Mouse (Mus musculus) forebrain, embryonic 10.5 days (tissue): Measurements from ENCODE around the gene Spred1. TPM values are rescaled to one million over a fixed set of nuclear protein-coding genes. Genes with fewer than 3 reads are reported as not detected.

Experiments
- DNase-seq: peaks from one replicate; pipeline ENCODE4 v3.0.0-alpha.2; 2017; ENCODE audit warnings: low spot score; ENCODE audit errors: extremely low spot score
- H3K27ac ChIP-seq: fragments of 300-500 bp; sonication (generic); 2 replicates; pipeline ENCODE4 v1.5.1; 2016; ENCODE audit warnings: mild to moderate bottlenecking
- H3K27me3 ChIP-seq: fragments of 300-500 bp; sonication (generic); 2 replicates; pipeline ENCODE4 v1.6.1; 2016; ENCODE audit warnings: mild to moderate bottlenecking; ENCODE audit not compliant: poor library complexity, severe bottlenecking
- H3K36me3 ChIP-seq: fragments of 300-500 bp; sonication (generic); replicated peaks from 2 replicates; pipeline ENCODE4 v1.6.1; 2016; ENCODE audit warnings: mild to moderate bottlenecking, moderate library complexity
- H3K4me1 ChIP-seq: fragments of 300-500 bp; sonication (generic); 2 replicates; pipeline ENCODE4 v1.6.1; 2016
- H3K4me3 ChIP-seq: fragments of 300-500 bp; sonication (generic); 2 replicates; pipeline ENCODE4 v1.5.1; 2016; ENCODE audit warnings: mild to moderate bottlenecking, moderate library complexity
- H3K9me3 ChIP-seq: fragments of 300-500 bp; sonication (generic); 2 replicates; pipeline ENCODE4 v1.6.1; 2016; ENCODE audit warnings: mild to moderate bottlenecking, moderate library complexity
- WGBS: fragments of 180-500 bp; shearing (Covaris S2); methylation state at CpG from one replicate; pipeline ENCODE4 v1.1.7; 2016; 5-methylcytosine and 5-hydroxymethylcytosine counted together
- polyA plus RNA-seq: library from polyadenylated mRNA; unstranded; fragments of >200 nt; fragmentation: Nextera tagmentation; extraction: Ambion mirVana; gene quantifications from 2 replicates; pipeline ENCODE4 v1.2.1, GENCODE M21; 2016

Spred1 gene
- polyA plus RNA-seq, 1 experiment from 2014 or later = 7.4 TPM

DNA sequence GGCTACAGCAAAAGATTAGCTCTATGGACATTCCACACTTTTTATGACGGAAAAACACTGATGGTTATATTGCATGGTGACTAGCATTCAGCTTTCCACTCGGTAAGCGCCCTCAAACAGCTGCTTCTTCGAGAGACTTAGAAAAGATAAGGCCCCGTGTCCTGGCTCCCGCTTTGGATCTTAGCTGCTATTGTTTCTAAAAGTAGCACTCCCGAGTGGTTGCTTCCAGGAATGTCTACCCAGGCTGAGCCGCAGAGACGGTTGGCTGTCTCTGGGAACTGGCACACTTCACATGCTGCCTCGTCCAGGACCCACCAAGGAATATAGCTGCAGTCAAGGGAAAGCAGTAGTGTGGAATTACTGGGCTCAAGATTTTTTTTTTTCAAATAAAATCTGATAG lies 21.9 kb upstream of the Spred1 start:
- Histone ChIP-seq H3K36me3 (no peaks in the 10 kb centered on the region), H3K4me3 (no peak overlapping the region), H3K27me3 (peaks cover 4% of the 10 kb centered on the region; the same call in 1 of the 2 replicates), H3K4me1 (peaks cover 7% of the 10 kb centered on the region), H3K9me3 (no peaks in the 10 kb centered on the region), H3K27ac (no peak overlapping the region)
- 46% methylated on average over 10 of the region's 10 CpGs for whole genome bisulfite sequencing
- DNase-seq = no peak

DNA sequence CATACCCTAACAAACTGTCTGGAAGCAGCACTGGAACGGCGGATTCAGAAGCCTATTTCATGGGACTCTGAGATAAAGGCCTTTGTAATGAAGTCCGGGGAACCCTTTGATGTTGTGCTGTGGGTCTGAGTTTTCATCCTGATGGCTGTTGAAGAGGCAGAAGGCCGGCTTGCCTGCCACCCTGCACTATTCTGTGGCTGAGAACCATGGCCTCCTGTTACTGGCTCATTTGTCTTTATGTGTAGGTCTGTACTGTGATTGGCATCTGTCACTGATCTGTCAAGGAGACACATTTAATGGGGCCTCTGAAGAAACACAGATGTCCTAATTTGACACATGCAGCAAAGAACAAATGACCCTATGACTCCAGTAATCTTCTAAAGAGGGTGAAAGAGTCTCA lies 17.7 kb upstream of the Spred1 start:
- WGBS = 11% methylated on average over 4 of the region's 4 CpGs
- no peaks in the 10 kb centered on the region for H3K27me3 ChIP-seq
- no peaks in the 10 kb centered on the region for H3K36me3 ChIP-seq
- peak overlapping the region; percentile 37; the same call in 1 of the 2 replicates for H3K27ac ChIP-seq
- peaks cover 27% of the 10 kb centered on the region for H3K4me1 ChIP-seq
- DNase-seq = no peak
- H3K9me3 ChIP-seq = no peaks in the 10 kb centered on the region
- no peak overlapping the region for H3K4me3 ChIP-seq

DNA sequence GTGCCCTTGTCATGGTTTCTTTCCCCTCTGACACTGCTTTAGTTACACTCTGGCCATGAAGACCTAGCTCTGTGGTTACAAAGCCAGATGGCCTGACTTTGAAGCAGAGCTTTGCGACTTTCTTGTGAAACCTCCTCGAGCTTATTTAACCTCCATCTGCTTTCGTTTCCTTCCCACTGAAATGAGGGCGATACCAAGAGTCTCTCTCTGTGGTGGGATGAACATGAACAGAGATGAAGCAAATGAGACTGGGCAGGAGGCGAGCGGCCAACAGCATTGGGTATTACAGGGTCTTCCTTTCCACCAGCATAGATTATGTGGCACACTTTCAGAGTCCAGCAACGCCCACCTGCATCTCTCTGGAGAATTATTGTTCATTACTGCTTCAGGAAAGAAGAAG lies 15.8 kb upstream of the Spred1 start:
- Histone ChIP-seq H3K27me3 (no peaks in the 10 kb centered on the region), H3K27ac (no peak overlapping the region), H3K36me3 (no peaks in the 10 kb centered on the region), H3K9me3 (no peaks in the 10 kb centered on the region), H3K4me3 (no peak overlapping the region), H3K4me1 (peaks cover 29% of the 10 kb centered on the region)
- DNase-seq = no peak
- WGBS = 84% methylated on average over 7 of the region's 7 CpGs

DNA sequence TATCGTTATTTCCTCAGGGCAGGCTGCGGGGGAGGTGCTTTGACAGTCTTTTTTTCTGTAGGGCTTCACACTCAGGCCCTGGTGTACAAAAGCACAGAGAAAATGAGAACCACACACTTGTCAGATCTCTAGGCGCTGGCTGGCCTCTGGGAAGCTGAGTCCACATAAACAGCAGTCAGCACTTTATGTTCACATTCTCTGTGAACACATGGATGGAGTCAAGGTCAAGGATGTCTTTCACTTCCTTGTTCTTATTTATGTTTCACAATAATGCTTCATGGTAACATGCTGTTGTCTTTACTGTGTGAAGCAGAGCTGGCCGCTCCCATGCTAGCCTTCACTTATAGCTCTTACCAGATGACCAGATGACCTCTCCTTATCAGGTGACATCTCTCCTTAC lies 13.1 kb upstream of the Spred1 start:
- H3K4me1 ChIP-seq = peaks cover 30% of the 10 kb centered on the region
- H3K27me3 ChIP-seq = no peaks in the 10 kb centered on the region
- no peak overlapping the region for H3K27ac ChIP-seq
- 66% methylated on average over 4 of the region's 4 CpGs for whole genome bisulfite sequencing
- no peak for DNase-seq
- no peaks in the 10 kb centered on the region for H3K9me3 ChIP-seq
- H3K4me3 ChIP-seq = no peak overlapping the region
- no peaks in the 10 kb centered on the region for H3K36me3 ChIP-seq

DNA sequence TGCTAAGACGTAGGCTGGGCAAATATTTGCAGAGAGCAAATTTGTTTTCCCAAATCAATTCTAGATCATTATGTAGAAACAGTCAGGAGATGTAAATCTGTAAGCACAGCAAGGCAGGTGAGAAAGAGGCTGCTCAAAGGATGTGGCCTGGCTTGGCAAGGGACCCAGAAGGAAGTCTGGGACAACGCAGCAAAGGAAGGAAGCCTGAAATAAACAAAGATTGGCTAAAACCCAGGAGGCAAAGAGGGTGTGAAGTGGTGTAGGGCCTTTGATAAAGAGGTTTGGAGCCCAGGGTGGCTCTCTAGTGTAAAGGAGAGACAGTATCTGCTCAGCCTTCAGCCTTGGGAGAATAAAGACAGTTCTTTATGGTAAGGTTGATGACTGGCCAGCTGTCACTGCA lies 11.9 kb upstream of the Spred1 start:
- WGBS = 83% methylated on average over 2 of the region's 2 CpGs
- Histone ChIP-seq H3K4me3 (no peak overlapping the region), H3K27ac (no peak overlapping the region), H3K9me3 (no peaks in the 10 kb centered on the region), H3K27me3 (0 out of 2 replicates have a peak, but pooled peaks cover 7% of the 10 kb centered on the region), H3K4me1 (peaks cover 24% of the 10 kb centered on the region), H3K36me3 (no peaks in the 10 kb centered on the region)
- DNase-seq = no peak

DNA sequence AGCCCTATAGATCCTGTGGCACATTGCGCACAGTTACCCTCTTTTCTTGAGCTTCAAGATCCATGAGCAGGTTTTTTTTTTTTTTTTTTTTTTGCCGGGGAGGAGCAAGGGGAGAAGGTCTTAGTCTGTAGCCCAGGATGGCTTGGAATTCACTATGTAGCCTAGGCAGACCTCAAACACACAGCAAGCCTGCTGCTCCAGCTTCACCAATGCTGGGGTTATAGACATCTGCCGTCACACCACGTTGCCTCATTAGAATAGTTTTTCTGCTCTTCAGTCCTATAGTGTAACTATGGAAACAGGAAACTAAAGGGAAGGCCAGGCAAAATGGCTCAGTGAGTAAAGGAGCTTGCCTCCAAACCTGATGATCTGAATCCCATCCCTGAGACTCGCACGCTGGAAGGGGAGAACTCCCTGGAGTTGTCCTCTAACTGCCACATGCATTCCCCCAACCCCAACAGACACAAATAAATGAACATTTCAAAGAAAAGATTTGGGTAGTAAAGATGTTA lies 10.8 kb upstream of the Spred1 start:
- H3K27me3 ChIP-seq = 0 out of 2 replicates have a peak, but pooled peaks cover 7% of the 10 kb centered on the region
- H3K4me1 ChIP-seq = peaks cover 12% of the 10 kb centered on the region
- DNase-seq = no peak
- H3K4me3 ChIP-seq = no peak overlapping the region
- no peaks in the 10 kb centered on the region for H3K9me3 ChIP-seq
- WGBS = 76% methylated on average over 6 of the region's 6 CpGs
- no peak overlapping the region for H3K27ac ChIP-seq
- no peaks in the 10 kb centered on the region for H3K36me3 ChIP-seq

DNA sequence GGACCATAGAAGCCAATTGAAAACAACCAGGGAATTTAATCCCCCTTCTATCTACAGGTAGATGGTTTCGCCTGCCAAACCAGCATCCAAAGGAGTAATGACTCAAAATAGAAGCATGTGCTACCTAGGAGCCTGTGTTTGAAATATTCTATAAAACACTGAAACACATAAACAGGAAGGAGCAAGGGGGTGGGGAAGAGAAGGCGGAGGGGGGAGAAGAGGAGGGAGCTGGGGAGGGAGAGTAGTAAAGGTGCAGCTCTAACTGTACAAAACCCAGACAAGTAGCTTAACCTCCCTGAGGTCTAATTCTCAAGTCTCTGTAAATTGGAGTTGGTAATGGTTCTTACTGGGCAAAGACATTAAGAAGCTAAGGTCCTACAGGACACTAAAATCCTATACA lies 7.9 kb upstream of the Spred1 start:
- H3K27ac ChIP-seq = no peak overlapping the region
- no peak overlapping the region for H3K4me3 ChIP-seq
- H3K9me3 ChIP-seq = no peaks in the 10 kb centered on the region
- WGBS = 83% methylated on average over 2 of the region's 2 CpGs
- H3K27me3 ChIP-seq = peaks cover 16% of the 10 kb centered on the region; the same call in 1 of the 2 replicates
- DNase-seq = no peak
- H3K36me3 ChIP-seq = no peaks in the 10 kb centered on the region
- H3K4me1 ChIP-seq = peaks cover 5% of the 10 kb centered on the region

DNA sequence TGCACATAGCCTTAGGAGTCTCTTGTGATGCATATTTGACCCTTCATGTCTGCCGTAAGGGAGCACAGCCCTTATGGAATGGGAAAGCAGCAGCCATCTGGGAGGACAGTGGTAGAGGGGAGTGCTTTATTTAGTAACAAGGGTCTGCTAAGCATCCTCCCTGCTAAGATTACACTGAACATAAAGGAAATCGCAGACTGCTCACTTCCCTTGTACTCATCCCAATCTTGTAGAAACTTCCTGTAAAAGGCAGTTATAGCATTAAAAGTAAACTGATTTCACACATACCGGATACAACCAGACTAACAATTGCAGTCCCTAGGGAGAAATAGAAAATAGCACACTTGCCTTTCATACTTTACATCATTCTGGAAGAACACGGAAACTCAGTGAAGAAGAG lies 7.4 kb upstream of the Spred1 start:
- Histone ChIP-seq H3K9me3 (no peaks in the 10 kb centered on the region), H3K27me3 (peaks cover 21% of the 10 kb centered on the region), H3K27ac (no peak overlapping the region), H3K36me3 (no peaks in the 10 kb centered on the region), H3K4me1 (peaks cover 3% of the 10 kb centered on the region), H3K4me3 (no peak overlapping the region)
- no peak for DNase-seq
- WGBS = 83% methylated on average over 4 of the region's 4 CpGs

DNA sequence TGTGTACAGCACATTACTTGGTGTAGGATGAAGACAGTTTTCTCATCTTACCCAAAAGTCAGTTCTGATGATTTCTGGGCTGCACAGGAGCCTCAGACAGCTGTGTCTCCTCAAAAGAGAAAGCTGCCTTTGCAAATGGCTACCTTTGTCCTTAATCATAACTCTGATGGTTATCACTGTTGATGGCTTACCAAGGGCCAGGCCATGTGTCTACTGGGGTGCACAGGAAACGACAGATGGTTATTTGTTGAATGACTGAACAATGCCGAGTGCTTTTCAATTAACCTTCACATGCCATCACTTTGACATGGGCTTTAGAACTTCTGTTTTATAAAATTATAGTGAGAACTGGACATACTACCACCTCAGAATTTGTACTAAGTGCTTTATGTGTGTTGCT lies 2.7 kb upstream of the Spred1 start:
- Histone ChIP-seq H3K36me3 (no peaks in the 10 kb centered on the region), H3K4me1 (peaks cover 22% of the 10 kb centered on the region), H3K27me3 (peaks cover 27% of the 10 kb centered on the region), H3K9me3 (no peaks in the 10 kb centered on the region), H3K27ac (no peak overlapping the region), H3K4me3 (no peak overlapping the region)
- WGBS = 82% methylated on average over 2 of the region's 2 CpGs
- no peak for DNase-seq

DNA sequence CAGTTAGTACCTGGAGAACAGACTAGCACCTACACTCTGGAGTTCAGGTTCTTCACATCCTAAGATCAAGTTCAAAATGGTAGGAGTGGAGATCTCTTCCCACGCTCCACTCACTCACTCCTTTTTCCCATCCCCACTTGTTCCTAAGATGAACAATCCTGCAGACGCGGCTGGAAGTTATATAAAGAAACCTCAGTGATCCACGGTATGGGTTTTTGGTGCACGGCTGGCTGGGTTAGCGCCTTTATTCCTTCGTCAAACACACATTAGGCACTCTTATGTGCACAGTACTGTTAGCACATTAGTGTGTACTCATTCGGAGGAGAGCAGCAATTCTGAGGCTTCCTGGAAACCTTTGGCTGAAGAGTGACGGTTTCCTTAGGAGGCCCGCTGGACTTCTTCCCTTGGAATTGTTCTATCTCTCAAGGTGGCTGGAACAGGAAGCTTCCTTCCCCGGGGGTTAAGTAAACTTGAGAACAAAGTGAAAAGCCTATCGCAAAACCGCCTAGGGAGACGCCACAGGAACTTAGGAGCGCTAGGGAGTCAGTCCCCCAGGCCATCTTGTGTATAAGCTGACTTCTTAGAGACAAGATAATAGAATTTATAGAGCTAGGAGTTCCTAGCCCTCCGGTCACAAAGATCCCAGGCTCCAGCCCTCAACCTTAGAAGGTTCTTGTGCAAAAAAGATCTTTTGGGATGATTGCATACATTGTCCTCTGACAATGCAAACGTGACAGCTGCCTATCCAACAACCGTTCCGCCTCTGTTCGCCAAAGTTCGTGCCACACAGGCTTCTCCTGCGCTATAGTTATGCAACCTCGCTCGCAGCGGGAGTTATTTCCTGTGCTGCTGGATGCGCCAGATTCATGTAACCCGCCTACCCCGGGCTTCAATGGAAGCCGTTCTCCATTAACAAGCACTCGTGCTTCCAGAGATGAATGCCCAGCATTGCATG lies 1.6 kb upstream of the Spred1 start:
- H3K27me3 ChIP-seq = peaks cover 20% of the 10 kb centered on the region
- H3K9me3 ChIP-seq = no peaks in the 10 kb centered on the region
- no peaks in the 10 kb centered on the region for H3K36me3 ChIP-seq
- no peak for DNase-seq
- peak overlapping the region; percentile 84 for H3K4me3 ChIP-seq
- WGBS = 2% methylated on average over 30 of the region's 30 CpGs
- H3K4me1 ChIP-seq = peaks cover 32% of the 10 kb centered on the region
- peak overlapping the region; percentile 99 for H3K27ac ChIP-seq

DNA sequence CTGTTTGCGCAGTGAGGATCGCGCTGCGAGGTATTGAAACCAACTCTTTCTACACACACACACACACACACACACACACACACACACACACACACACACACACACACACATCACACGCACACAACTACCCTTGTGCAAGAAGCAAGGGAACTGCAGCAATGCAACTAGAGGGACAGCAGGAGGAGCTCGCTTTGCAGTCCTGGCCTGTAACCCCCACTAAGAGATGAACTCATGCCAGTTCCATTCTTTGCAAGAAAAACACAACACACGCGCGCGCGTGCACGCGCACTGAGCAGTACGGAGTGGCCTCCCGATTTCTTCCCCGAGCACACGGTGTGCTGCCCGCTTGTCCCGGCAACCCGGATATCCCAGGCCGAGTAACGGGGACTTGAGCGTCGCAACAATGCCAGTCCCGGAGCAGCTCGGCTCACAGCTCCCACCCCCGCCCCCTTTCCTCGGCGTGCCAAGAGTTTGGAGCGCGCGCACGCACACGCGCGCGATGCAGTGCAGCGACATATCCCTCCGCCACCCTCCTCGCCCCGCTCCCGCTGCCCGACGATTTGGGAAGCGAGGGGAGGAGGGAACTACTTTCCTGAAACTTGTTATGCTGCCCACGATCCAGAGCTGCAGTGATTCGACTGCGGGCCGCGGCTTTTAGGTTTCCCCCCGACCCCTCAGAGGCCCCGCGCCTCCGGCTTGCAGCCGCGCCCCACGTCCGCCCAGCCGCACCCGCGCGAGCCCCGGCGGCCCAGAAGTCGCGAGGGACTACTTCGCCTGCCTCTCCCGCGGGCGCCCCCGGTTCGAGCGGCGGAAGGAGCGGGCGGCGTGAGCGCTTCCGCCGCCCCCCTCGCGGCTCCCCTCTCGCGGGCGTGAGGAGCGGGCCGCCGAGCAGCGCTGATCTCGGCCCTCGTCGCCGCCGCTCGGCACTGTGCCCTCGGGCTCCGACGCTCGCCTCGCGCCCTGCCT lies 645 bp upstream of the Spred1 start:
- WGBS = under 1% methylated on average over 97 of the region's 101 CpGs
- no peaks in the 10 kb centered on the region for H3K36me3 ChIP-seq
- H3K27me3 ChIP-seq = peaks cover 20% of the 10 kb centered on the region
- peaks cover 36% of the 10 kb centered on the region for H3K4me1 ChIP-seq
- peak overlapping the region; percentile 99 for H3K27ac ChIP-seq
- H3K9me3 ChIP-seq = no peaks in the 10 kb centered on the region
- peak; percentile 90 for DNase-seq
- peak overlapping the region; percentile 84 for H3K4me3 ChIP-seq

DNA sequence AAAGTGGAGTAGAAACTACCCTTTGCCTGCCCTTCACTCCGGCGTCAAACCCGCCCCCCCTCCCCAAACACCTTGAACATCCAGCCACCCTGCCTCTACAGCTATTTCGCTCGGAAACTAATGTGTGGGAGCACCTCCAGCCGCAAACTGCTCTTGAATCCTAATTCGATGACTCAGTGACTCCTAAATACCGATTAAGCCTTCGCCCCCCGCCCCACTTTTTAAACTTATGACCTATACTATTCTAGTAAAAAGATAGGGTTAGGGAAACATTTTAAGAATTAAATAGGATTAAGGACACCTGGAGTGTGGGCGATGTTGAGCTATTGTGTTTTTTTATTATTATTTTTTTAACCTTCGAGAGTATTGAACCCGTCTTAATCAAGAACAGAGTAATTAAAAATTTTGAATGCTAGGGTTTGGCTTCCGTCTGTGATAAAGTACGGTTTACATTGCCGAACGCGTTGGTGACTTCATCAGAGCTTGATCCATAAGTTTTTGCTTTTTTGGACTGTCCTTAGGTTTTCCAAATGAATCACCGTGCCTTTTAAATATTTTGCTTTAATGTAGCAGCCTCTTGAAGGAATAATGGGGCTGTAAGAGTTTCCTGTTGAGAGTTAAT lies 921 bp downstream of the Spred1 start:
- H3K36me3 ChIP-seq = peaks cover 2% of the 10 kb centered on the region; the same call in 1 of the 2 replicates
- no peak for DNase-seq
- peaks cover 12% of the 10 kb centered on the region for H3K27me3 ChIP-seq
- peak overlapping the region; percentile 84 for H3K4me3 ChIP-seq
- no peaks in the 10 kb centered on the region for H3K9me3 ChIP-seq
- H3K27ac ChIP-seq = peak overlapping the region; percentile 99
- H3K4me1 ChIP-seq = peaks cover 36% of the 10 kb centered on the region
- under 1% methylated on average over 19 of the region's 19 CpGs for WGBS
